Comparison of ENCODE assay signal across 8 mouse cellular contexts in genomic region chr17:28048425-28048824, GRCm38 (mm10). TPM values are rescaled to one million over a fixed set of nuclear protein-coding genes. Genes with fewer than 3 reads are reported as not detected.
DNase-seq lines count a peak whose midpoint lies in the region; ATAC-seq and TF ChIP-seq lines count a peak whose summit lies in the region.

No protein-coding gene starts in this region.

- H3K27ac ChIP-seq in heart, adult 2 months: no peak overlapping the region
- H3K27ac ChIP-seq in embryonic facial prominence, embryonic 13.5 days: no peak overlapping the region
- H3K27ac ChIP-seq in intestine, postnatal 0 days (ENCODE audit: low read depth, low read length): no peak overlapping the region
- H3K27ac ChIP-seq in midbrain, postnatal 0 days (ENCODE audit: low read depth, low read length): 0 out of 2 replicates have a peak overlapping the region, but pooled peaks have one; percentile 1

- peak; percentile 67; the same call in 1 of the 2 replicates for TF ChIP-seq EP300 in heart, adult 2 months (IDR thresholded peaks at IDR 0.05; ENCODE audit: insufficient read depth, low read depth, low read length)

- peak; percentile 71 for TF ChIP-seq CTCF in heart, adult 2 months (IDR thresholded peaks at IDR 0.05)
- peak; percentile 97 for TF ChIP-seq CTCF in intestine, postnatal 0 days (IDR thresholded peaks at IDR 0.05; ENCODE audit: low read depth)
- TF ChIP-seq CTCF in midbrain, postnatal 0 days (IDR thresholded peaks at IDR 0.05): peak; percentile 96

- H3K4me1 ChIP-seq in heart, adult 2 months (ENCODE audit: control insufficient read depth, insufficient read depth, low read length): peaks cover 2% of the 10 kb centered on the region; the same call in 1 of the 2 replicates
- H3K4me1 ChIP-seq in embryonic facial prominence, embryonic 13.5 days: no peaks in the 10 kb centered on the region
- no peaks in the 10 kb centered on the region for H3K4me1 ChIP-seq in intestine, postnatal 0 days (replicated peaks; ENCODE audit: control insufficient read depth, insufficient read depth, low read length)
- 0 out of 2 replicates have a peak, but pooled peaks cover under 1% of the 10 kb centered on the region for H3K4me1 ChIP-seq in midbrain, postnatal 0 days (ENCODE audit: insufficient read depth, low read length)

- no peaks in the 10 kb centered on the region for H3K9me3 ChIP-seq in embryonic facial prominence, embryonic 13.5 days
- H3K9me3 ChIP-seq in intestine, postnatal 0 days (ENCODE audit: control insufficient read depth): no peaks in the 10 kb centered on the region
- H3K9me3 ChIP-seq in midbrain, postnatal 0 days (ENCODE audit: low read length): no peaks in the 10 kb centered on the region

- intact Hi-C loops in heart, adult 2 months (cut with DNase I): no loop called here
- intact Hi-C loops in heart, postnatal 25 days (cut with DNase I): loop anchor here (5.0 kb wide), 1 partner anchor 56 kb away; no protein-coding TSS in a partner anchor

- ATAC-seq in embryonic facial prominence, embryonic 13.5 days (ENCODE audit: insufficient number of reproducible peaks, insufficient read depth, low FRiP score, low TSS enrichment, low read depth): 0 out of 2 replicates have a peak, but pooled peaks have one; percentile 38
- ATAC-seq in intestine, postnatal 0 days: peak; percentile 39; the same call in 1 of the 2 replicates
- peak; percentile 74 for ATAC-seq in midbrain, postnatal 0 days (ENCODE audit: low FRiP score)

- no peaks in the 10 kb centered on the region for H3K36me3 ChIP-seq in heart, adult 2 months (ENCODE audit: control insufficient read depth, insufficient read depth, low read length)
- H3K36me3 ChIP-seq in embryonic facial prominence, embryonic 13.5 days: peaks cover 64% of the 10 kb centered on the region
- H3K36me3 ChIP-seq in intestine, postnatal 0 days (ENCODE audit: control insufficient read depth, insufficient read depth): peaks cover 58% of the 10 kb centered on the region
- H3K36me3 ChIP-seq in midbrain, postnatal 0 days (ENCODE audit: insufficient read depth, low read length): peaks cover 30% of the 10 kb centered on the region

- H3K79me2 ChIP-seq in heart, adult 2 months (replicated peaks; ENCODE audit: control insufficient read depth, insufficient read depth, low read length): no peaks in the 10 kb centered on the region

- no peaks in the 10 kb centered on the region for H3K27me3 ChIP-seq in heart, adult 2 months (ENCODE audit: control insufficient read depth, insufficient read depth, low read length)
- no peaks in the 10 kb centered on the region for H3K27me3 ChIP-seq in embryonic facial prominence, embryonic 13.5 days
- H3K27me3 ChIP-seq in intestine, postnatal 0 days (replicated peaks; ENCODE audit: control insufficient read depth, insufficient read depth, low read length): no peaks in the 10 kb centered on the region
- no peaks in the 10 kb centered on the region for H3K27me3 ChIP-seq in midbrain, postnatal 0 days (ENCODE audit: insufficient read depth, low read length)

- WGBS in heart, adult 2 months: 46% methylated on average over 4 of the region's 4 CpGs
- 52% methylated on average over 4 of the region's 4 CpGs for WGBS in embryonic facial prominence, embryonic 13.5 days
- WGBS in intestine, postnatal 0 days: 50% methylated on average over 4 of the region's 4 CpGs
- 48% methylated on average over 4 of the region's 4 CpGs for WGBS in midbrain, postnatal 0 days

- no peak overlapping the region for H3K9ac ChIP-seq in heart, adult 2 months (ENCODE audit: low read depth, low read length)
- H3K9ac ChIP-seq in embryonic facial prominence, embryonic 13.5 days: no peak overlapping the region
- H3K9ac ChIP-seq in intestine, postnatal 0 days (ENCODE audit: low read depth, low read length): no peak overlapping the region
- H3K9ac ChIP-seq in midbrain, postnatal 0 days (replicated peaks; ENCODE audit: low read length, poor library complexity, severe bottlenecking): no peak overlapping the region

- no peak for TF ChIP-seq POLR2A in heart, adult 2 months (IDR thresholded peaks at IDR 0.05; ENCODE audit: insufficient read depth, low read depth, low read length)

- no peak overlapping the region for H3K4me3 ChIP-seq in heart, adult 2 months
- no peak overlapping the region for H3K4me3 ChIP-seq in embryonic facial prominence, embryonic 13.5 days
- H3K4me3 ChIP-seq in intestine, postnatal 0 days (ENCODE audit: low read depth, low read length): no peak overlapping the region
- no peak overlapping the region for H3K4me3 ChIP-seq in midbrain, postnatal 0 days (ENCODE audit: low read depth, low read length)

- no peak overlapping the region for H3K4me2 ChIP-seq in embryonic facial prominence, embryonic 13.5 days
- no peak overlapping the region for H3K4me2 ChIP-seq in intestine, postnatal 0 days (replicated peaks; ENCODE audit: low read depth)
- no peak overlapping the region for H3K4me2 ChIP-seq in midbrain, postnatal 0 days (ENCODE audit: low read depth, low read length, poor library complexity, severe bottlenecking)

- no peak for DNase-seq in heart, adult 2 months
- no peak for DNase-seq in heart, postnatal 25 days (ENCODE audit: low spot score)
- DNase-seq in CD4-positive helper T cell, adult 2 months (ENCODE audit: low read depth, low spot score): peak; percentile 39
- peak; percentile 78 for DNase-seq in midbrain, postnatal 0 days (ENCODE audit: low spot score)
- DNase-seq in spleen, adult 12 weeks (ENCODE audit: low spot score): no peak
- no peak for DNase-seq in urinary bladder, postnatal 25 days (ENCODE audit: low spot score)

RNA-seq across cellular contexts. Expression of gene Tcp11, which starts 32.0 kb away (rescaled TPM):
- total RNA-seq in heart, adult 2 months (2021): not detected
- polyA plus RNA-seq in heart, adult 2 months (2012; rRNA removed): 1.4 and 1.8 TPM in 2 replicates
- not detected for total RNA-seq in heart, postnatal 25 days (2021)
- 1.9 and 2.1 TPM in 2 replicates for polyA plus RNA-seq in embryonic facial prominence, embryonic 13.5 days (2015; fragmentation: Nextera tagmentation; extraction: Ambion mirVana)
- 1.6 and 1.7 TPM in 2 replicates for polyA plus RNA-seq in intestine, postnatal 0 days (2015; fragmentation: Nextera tagmentation; extraction: Ambion mirVana)
- 4.1 and 8.2 TPM in 2 replicates for total RNA-seq in midbrain, postnatal 0 days (2014; rRNA removed)
- 2.3 and 2.5 TPM in 2 replicates for polyA plus RNA-seq in midbrain, postnatal 0 days (2015; fragmentation: Nextera tagmentation; extraction: Ambion mirVana)

Comparison
In these comparisons a context has a peak if more than half of its experiments do, and no peak if none do; other contexts are left out.
1. DNase-seq: peak in CD4-positive helper T cell, adult 2 months (single experiment) and midbrain, postnatal 0 days (single experiment); none in heart, adult 2 months (0 of 2), heart, postnatal 25 days (single experiment), spleen, adult 12 weeks (single experiment) and urinary bladder, postnatal 25 days (single experiment).
2. Peak in every context shown above with its lines, with median percentiles within 50 percentile points of each other: CTCF ChIP-seq and ATAC-seq.